Mouse (Mus musculus): ENCODE data around the gene Gm13889. TPM values are rescaled to one million over a fixed set of nuclear protein-coding genes. Genes with fewer than 3 reads are reported as not detected.

The Gm13889 gene
- 6.0 and 6.2 TPM in 2 replicates for polyA plus RNA-seq (2015; fragmentation: Nextera tagmentation; extraction: Ambion mirVana)

GRCm38 (mm10) chr2:93956908-93957784, at the start of gene Gm13889:
Gene Gm13889, minus strand, starts transcription at chr2:93957201.
- Histone ChIP-seq H3K4me2 (replicated peaks) (peak within 1 kb of the TSS; percentile 93), H3K4me3 (replicated peaks) (peak within 1 kb of the TSS; percentile 62), H3K9me3 (replicated peaks) (no peaks in the 10 kb centered on the region), H3K36me3 (no peaks in the 10 kb centered on the region), H3K4me1 (peaks cover 28% of the 10 kb centered on the region), H3K9ac (peak within 1 kb of the TSS; percentile 29), H3K27ac (replicated peaks) (peak within 1 kb of the TSS; percentile 61), H3K27me3 (peaks cover 56% of the 10 kb centered on the region)
- peak; percentile 81 for ATAC-seq (ENCODE audit: insufficient number of reproducible peaks, low FRiP score, low TSS enrichment, low read depth)
- 5% methylated on average over 46 of the region's 62 CpGs for WGBS

- Histone ChIP-seq H3K36me3 (peaks cover 79% of the 10 kb centered on the region), H3K9ac (no peak overlapping the region), H3K27me3 (no peaks in the 10 kb centered on the region), H3K27ac (replicated peaks) (no peak overlapping the region), H3K4me3 (replicated peaks) (no peak overlapping the region), H3K4me2 (replicated peaks) (no peak overlapping the region), H3K4me1 (no peaks in the 10 kb centered on the region), H3K9me3 (replicated peaks) (no peaks in the 10 kb centered on the region)
- WGBS: 7% methylated on average over 2 of the region's 2 CpGs
- ATAC-seq (ENCODE audit: insufficient number of reproducible peaks, low FRiP score, low TSS enrichment, low read depth): no peak
Observed at GRCm38 (mm10) chr2:94002331-94002730, 45.3 kb upstream of the Gm13889 start.

DNA sequence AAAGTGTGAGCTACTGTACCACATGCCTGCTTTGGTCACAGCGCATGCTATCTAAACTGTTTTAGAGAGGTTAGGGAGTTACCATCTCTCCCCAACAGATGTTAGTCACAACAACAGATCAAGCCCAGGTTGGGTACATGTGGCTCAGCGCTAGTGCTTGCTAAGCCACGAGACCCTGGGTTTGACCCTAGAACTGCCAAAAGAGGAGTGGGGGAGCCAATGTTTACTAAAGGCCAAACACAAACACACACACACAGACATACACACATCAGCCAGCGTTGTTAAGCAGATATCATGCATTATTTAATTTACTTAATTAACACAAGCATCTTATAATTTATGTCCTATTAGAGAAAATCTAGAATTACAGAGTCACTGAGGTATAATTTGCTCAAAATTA, 44.9 kb upstream of the Gm13889 start:
- no peaks in the 10 kb centered on the region for H3K27me3 ChIP-seq
- H3K9ac ChIP-seq: no peak overlapping the region
- no peaks in the 10 kb centered on the region for H3K9me3 ChIP-seq (replicated peaks)
- no peak overlapping the region for H3K27ac ChIP-seq (replicated peaks)
- no peak for ATAC-seq (ENCODE audit: insufficient number of reproducible peaks, low FRiP score, low TSS enrichment, low read depth)
- H3K36me3 ChIP-seq: peaks cover 79% of the 10 kb centered on the region
- no peak overlapping the region for H3K4me2 ChIP-seq (replicated peaks)
- no peaks in the 10 kb centered on the region for H3K4me1 ChIP-seq
- 68% methylated on average over 4 of the region's 4 CpGs for WGBS
- H3K4me3 ChIP-seq (replicated peaks): no peak overlapping the region

- Histone ChIP-seq H3K9me3 (replicated peaks) (no peaks in the 10 kb centered on the region), H3K36me3 (peaks cover 78% of the 10 kb centered on the region), H3K4me1 (no peaks in the 10 kb centered on the region), H3K27me3 (no peaks in the 10 kb centered on the region), H3K4me3 (replicated peaks) (no peak overlapping the region), H3K9ac (no peak overlapping the region), H3K4me2 (replicated peaks) (no peak overlapping the region), H3K27ac (replicated peaks) (0 out of 2 replicates have a peak overlapping the region, but pooled peaks have one; percentile 22)
- WGBS: 82% methylated on average over 6 of the region's 6 CpGs
- ATAC-seq (ENCODE audit: insufficient number of reproducible peaks, low FRiP score, low TSS enrichment, low read depth): no peak
Observed at GRCm38 (mm10) chr2:94001411-94001810, 44.4 kb upstream of the Gm13889 start.

GRCm38 (mm10) chr2:93996254-93996653, 39.3 kb upstream of the Gm13889 start, which contains the start of gene Gm27027:
Gene Gm27027, minus strand, starts transcription at chr2:93996354.
- 94% methylated on average over 6 of the region's 6 CpGs for WGBS
- Histone ChIP-seq H3K4me3 (replicated peaks) (no peak within 1 kb of the TSS), H3K9ac (no peak within 1 kb of the TSS), H3K4me2 (replicated peaks) (no peak within 1 kb of the TSS), H3K9me3 (replicated peaks) (no peaks in the 10 kb centered on the region), H3K27ac (replicated peaks) (no peak within 1 kb of the TSS), H3K27me3 (no peaks in the 10 kb centered on the region), H3K36me3 (peaks cover 82% of the 10 kb centered on the region), H3K4me1 (no peaks in the 10 kb centered on the region)
- ATAC-seq (ENCODE audit: insufficient number of reproducible peaks, low FRiP score, low TSS enrichment, low read depth): no peak

DNA sequence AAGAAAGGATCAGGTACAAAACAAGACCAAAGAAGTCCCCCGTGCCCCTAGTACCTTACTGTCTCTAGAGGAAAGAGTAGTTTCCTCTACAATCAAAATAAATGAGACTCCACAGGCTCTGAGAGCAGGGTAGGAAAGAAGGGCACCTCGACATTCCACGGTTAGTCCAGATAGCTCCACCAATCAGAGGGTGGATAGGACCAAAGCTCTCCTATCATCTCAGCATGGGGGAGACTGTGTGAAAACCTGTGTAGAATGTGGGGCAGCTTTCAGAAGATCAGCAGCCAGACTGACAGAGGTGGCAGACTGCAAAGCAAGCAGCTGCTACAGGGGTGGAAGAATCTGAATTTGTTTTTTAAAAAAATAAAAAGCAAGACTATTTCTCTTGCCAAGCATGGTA, 35.8 kb upstream of the Gm13889 start:
- no peak overlapping the region for H3K4me3 ChIP-seq (replicated peaks)
- H3K27ac ChIP-seq (replicated peaks): no peak overlapping the region
- H3K9me3 ChIP-seq (replicated peaks): no peaks in the 10 kb centered on the region
- H3K4me2 ChIP-seq (replicated peaks): no peak overlapping the region
- no peaks in the 10 kb centered on the region for H3K27me3 ChIP-seq
- ATAC-seq (ENCODE audit: insufficient number of reproducible peaks, low FRiP score, low TSS enrichment, low read depth): no peak
- no peaks in the 10 kb centered on the region for H3K4me1 ChIP-seq
- 65% methylated on average over 3 of the region's 3 CpGs for WGBS
- no peak overlapping the region for H3K9ac ChIP-seq
- peaks cover 92% of the 10 kb centered on the region for H3K36me3 ChIP-seq

- Histone ChIP-seq H3K4me3 (replicated peaks) (no peak overlapping the region), H3K9ac (no peak overlapping the region), H3K4me1 (no peaks in the 10 kb centered on the region), H3K27me3 (no peaks in the 10 kb centered on the region), H3K9me3 (replicated peaks) (no peaks in the 10 kb centered on the region), H3K4me2 (replicated peaks) (no peak overlapping the region), H3K36me3 (peaks cover 92% of the 10 kb centered on the region), H3K27ac (replicated peaks) (no peak overlapping the region)
- WGBS: 33% methylated on average over 5 of the region's 5 CpGs
- no peak for ATAC-seq (ENCODE audit: insufficient number of reproducible peaks, low FRiP score, low TSS enrichment, low read depth)
Observed at GRCm38 (mm10) chr2:93992259-93992658, 35.3 kb upstream of the Gm13889 start.

- Histone ChIP-seq H3K9me3 (replicated peaks) (no peaks in the 10 kb centered on the region), H3K27ac (replicated peaks) (no peak overlapping the region), H3K9ac (no peak overlapping the region), H3K36me3 (peaks cover 94% of the 10 kb centered on the region), H3K27me3 (no peaks in the 10 kb centered on the region), H3K4me1 (no peaks in the 10 kb centered on the region), H3K4me2 (replicated peaks) (no peak overlapping the region), H3K4me3 (replicated peaks) (no peak overlapping the region)
- WGBS: 73% methylated on average over 3 of the region's 3 CpGs
- no peak for ATAC-seq (ENCODE audit: insufficient number of reproducible peaks, low FRiP score, low TSS enrichment, low read depth)
Observed at GRCm38 (mm10) chr2:93991336-93991735, 34.3 kb upstream of the Gm13889 start.

DNA sequence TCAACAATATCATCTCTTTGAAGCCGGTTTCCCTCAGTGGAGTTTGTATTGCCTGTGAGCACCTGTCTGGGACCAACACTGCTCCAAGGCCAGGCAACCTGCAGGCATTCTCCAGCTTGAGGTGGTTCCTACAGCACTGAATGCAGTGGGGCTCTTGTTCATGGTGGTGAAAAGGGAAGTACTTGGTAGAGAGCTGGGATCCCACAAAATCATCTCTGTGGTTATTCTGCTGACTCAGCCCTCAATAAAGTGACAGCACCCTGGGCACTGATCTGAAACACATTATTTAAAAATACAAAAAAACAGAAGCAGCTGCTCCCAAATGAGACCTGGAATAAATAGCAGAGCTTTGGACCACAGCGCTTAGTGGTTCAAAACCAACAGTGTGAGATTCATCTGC, 31.4 kb upstream of the Gm13889 start:
- no peak for ATAC-seq (ENCODE audit: insufficient number of reproducible peaks, low FRiP score, low TSS enrichment, low read depth)
- H3K27me3 ChIP-seq: no peaks in the 10 kb centered on the region
- H3K4me3 ChIP-seq (replicated peaks): no peak overlapping the region
- no peak overlapping the region for H3K27ac ChIP-seq (replicated peaks)
- H3K4me1 ChIP-seq: no peaks in the 10 kb centered on the region
- H3K9me3 ChIP-seq (replicated peaks): no peaks in the 10 kb centered on the region
- no peak overlapping the region for H3K4me2 ChIP-seq (replicated peaks)
- no peak overlapping the region for H3K9ac ChIP-seq
- H3K36me3 ChIP-seq: peaks cover 74% of the 10 kb centered on the region
- 81% methylated on average over 2 of the region's 2 CpGs for WGBS

DNA sequence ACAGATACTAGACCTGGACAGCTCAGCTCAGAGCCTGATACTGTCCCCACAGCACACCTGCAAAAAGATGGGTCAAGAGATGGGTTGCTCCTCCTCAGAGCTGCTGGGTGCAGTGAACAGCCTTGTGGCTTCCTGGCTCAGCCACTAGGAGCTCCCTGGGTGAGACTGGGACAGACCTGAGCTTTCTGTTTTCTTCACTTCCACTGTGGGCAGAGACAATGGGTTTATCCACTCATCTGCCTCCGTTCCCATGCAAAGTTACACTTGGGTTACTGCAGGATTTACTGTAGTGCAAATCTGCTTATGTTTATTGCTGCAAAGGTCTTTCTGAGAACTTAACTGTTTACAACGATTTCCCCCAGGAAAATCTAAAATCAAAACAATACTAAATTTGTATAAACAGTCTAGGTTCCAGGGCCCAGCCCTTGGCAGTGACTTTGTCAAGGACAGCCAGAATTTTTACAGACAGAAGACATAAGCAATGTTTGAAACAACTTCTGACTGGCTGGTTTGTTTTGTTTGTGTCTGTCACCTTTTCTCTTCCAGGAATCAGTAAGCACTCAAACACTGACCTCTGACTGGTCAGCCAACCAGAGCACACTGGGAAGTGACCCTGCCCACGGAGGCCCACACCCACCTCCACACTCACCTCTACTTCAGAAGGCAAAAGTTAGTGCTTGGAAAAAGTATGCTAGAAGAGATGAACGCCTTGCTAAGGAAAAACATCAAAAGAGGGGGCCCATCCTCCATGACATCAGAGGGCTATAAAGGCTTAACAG, 25.6 kb upstream of the Gm13889 start:
- H3K4me1 ChIP-seq: no peaks in the 10 kb centered on the region
- no peaks in the 10 kb centered on the region for H3K27me3 ChIP-seq
- ATAC-seq (ENCODE audit: insufficient number of reproducible peaks, low FRiP score, low TSS enrichment, low read depth): no peak; the same call in 1 of the 2 replicates
- H3K9ac ChIP-seq: no peak overlapping the region
- no peak overlapping the region for H3K4me3 ChIP-seq (replicated peaks)
- H3K9me3 ChIP-seq (replicated peaks): no peaks in the 10 kb centered on the region
- H3K36me3 ChIP-seq: peaks cover 59% of the 10 kb centered on the region
- no peak overlapping the region for H3K4me2 ChIP-seq (replicated peaks)
- no peak overlapping the region for H3K27ac ChIP-seq (replicated peaks)
- 77% methylated on average over 4 of the region's 4 CpGs for WGBS
